Mouse (Mus musculus) myocyte (in vitro differentiated cells): Measurements from ENCODE around the gene Abcb8. TPM values are rescaled to one million over a fixed set of nuclear protein-coding genes. Genes with fewer than 3 reads are reported as not detected.
A peak's percentile ranks its signal among the peaks of the same experiment; 100 is the strongest.

ENCODE experiments used
- H3K27me3 ChIP-seq: one replicate; pipeline ENCODE4 v1.6.1; 2011; ENCODE audit not compliant: control insufficient read depth, insufficient read depth, insufficient read length
- H3K36me3 ChIP-seq: one replicate; pipeline ENCODE4 v1.6.1; 2011; ENCODE audit not compliant: control insufficient read depth, insufficient read depth
- H3K4me2 ChIP-seq: one replicate; pipeline ENCODE4 v1.6.1; 2011; ENCODE audit warnings: low read depth, control low read depth
- H3K4me3 ChIP-seq: one replicate; pipeline ENCODE4 v1.5.1; 2011; ENCODE audit warnings: mild to moderate bottlenecking, control low read depth, moderate library complexity
- H3K79me2 ChIP-seq: one replicate; pipeline ENCODE4 v1.6.1; 2011; ENCODE audit not compliant: control insufficient read depth, insufficient read depth
- H3ac ChIP-seq: one replicate; pipeline ENCODE4 v1.6.1; 2011; ENCODE audit not compliant: control insufficient read depth, insufficient read length
- CEBPB ChIP-seq: IDR thresholded peaks from 2 replicates; pipeline ENCODE4 v1.6.1; 2011; ENCODE audit warnings: mild to moderate bottlenecking, moderate library complexity; ENCODE audit not compliant: poor library complexity, insufficient read depth, severe bottlenecking
- E2F4 ChIP-seq: IDR thresholded peaks from one replicate; pipeline ENCODE4 v1.6.1; 2011; ENCODE audit warnings: mild to moderate bottlenecking, control low read depth, moderate library complexity; ENCODE audit not compliant: insufficient read depth
- MAX ChIP-seq: IDR thresholded peaks from one replicate; pipeline ENCODE4 v1.6.1; 2011; ENCODE audit warnings: low read depth, mild to moderate bottlenecking, control low read depth
- MYOD1 ChIP-seq, 3 experiments: IDR thresholded peaks; one replicate each; pipeline ENCODE4 v1.6.1; 2011; ENCODE audit warnings: control low read depth in 2 of 3, low read depth in 2 of 3, mild to moderate bottlenecking in 2 of 3, moderate library complexity in 1 of 3; ENCODE audit not compliant: insufficient read length in 2 of 3, control insufficient read depth in 1 of 3
- MYOG ChIP-seq, 3 experiments: IDR thresholded peaks; one replicate each; pipeline ENCODE4 v1.6.1; 2011; ENCODE audit warnings: control low read depth in 2 of 3, low read depth in 2 of 3, mild to moderate bottlenecking in 2 of 3; ENCODE audit not compliant: insufficient read length in 2 of 3, control insufficient read depth in 1 of 3, insufficient read depth in 1 of 3
- POLR2A ChIP-seq: IDR thresholded peaks from one replicate; pipeline ENCODE4 v1.6.1; 2011; ENCODE audit warnings: low read depth, mild to moderate bottlenecking, control low read depth, moderate library complexity; ENCODE audit not compliant: insufficient read length
- POLR2AphosphoS2 ChIP-seq: IDR thresholded peaks from one replicate; pipeline ENCODE4 v1.6.1; 2011; ENCODE audit warnings: low read depth, control low read depth; ENCODE audit not compliant: insufficient read length
- REST ChIP-seq: IDR thresholded peaks from one replicate; pipeline ENCODE4 v1.6.1; 2011; ENCODE audit warnings: mild to moderate bottlenecking, control low read depth, moderate library complexity; ENCODE audit not compliant: insufficient read depth, insufficient read length
- SRF ChIP-seq: IDR thresholded peaks from one replicate; pipeline ENCODE4 v1.6.1; 2011; ENCODE audit warnings: low read depth; ENCODE audit not compliant: control insufficient read depth, insufficient read length
- TCF12 ChIP-seq: IDR thresholded peaks from one replicate; pipeline ENCODE4 v1.6.1; 2011; ENCODE audit warnings: mild to moderate bottlenecking, control low read depth; ENCODE audit not compliant: poor library complexity, insufficient read depth, severe bottlenecking
- TCF3 ChIP-seq: IDR thresholded peaks from one replicate; pipeline ENCODE4 v1.6.1; 2011; ENCODE audit warnings: low read depth, control low read depth; ENCODE audit not compliant: insufficient read length
- USF1 ChIP-seq: IDR thresholded peaks from one replicate; pipeline ENCODE4 v1.6.1; 2011; ENCODE audit warnings: low read depth, mild to moderate bottlenecking, control low read depth, moderate library complexity
- polyA plus RNA-seq: library from polyadenylated mRNA; unstranded; fragments of >200 nt; fragmentation: generic; extraction: Trizol; gene quantifications from one replicate; pipeline ENCODE4 v1.2.1, GENCODE M21; 2012; ENCODE audit warnings: missing spikeins

Abcb8 gene
- polyA plus RNA-seq, 1 experiment = 37.7 TPM

- H3K4me3 ChIP-seq = peak overlapping the region; percentile 95
- TF ChIP-seq REST (no peak), MAX (no peak), E2F4 (no peak), TCF3 (no peak), CEBPB (no peak), SRF (no peak)
Observed at GRCm38 (mm10) chr5:24427285-24427633, 33.8 kb downstream of the Abcb8 start.

GRCm38 (mm10) chr5:24427981-24428402 lies 34.5 kb downstream of the Abcb8 start:
- H3K27me3 ChIP-seq = no peaks in the 10 kb centered on the region
- TF ChIP-seq POLR2A = no peak
- TF ChIP-seq REST = no peak
- peak in 1 of 3 experiments; percentile 61 for TF ChIP-seq MYOG (IDR thresholded peaks at IDR 0.05; ENCODE audit: control insufficient read depth in 1 of 3, insufficient read depth in 1 of 3, insufficient read length in 2 of 3, low read depth in 2 of 3)
- no peak for TF ChIP-seq CEBPB
- H3K4me3 ChIP-seq = no peak overlapping the region

More at GRCm38 (mm10) chr5:24427285-24427633, 33.8 kb downstream of the Abcb8 start:
- Histone ChIP-seq H3K36me3 (peaks cover 11% of the 10 kb centered on the region), H3K79me2 (peaks cover 27% of the 10 kb centered on the region), H3K4me2 (peak overlapping the region; percentile 94), H3ac (no peak overlapping the region), H3K27me3 (no peaks in the 10 kb centered on the region)

GRCm38 (mm10) chr5:24428596-24428995 lies 35.1 kb downstream of the Abcb8 start:
- TF ChIP-seq MYOD1 (IDR thresholded peaks at IDR 0.05; ENCODE audit: control insufficient read depth in 1 of 3, insufficient read length in 2 of 3, low read depth in 2 of 3) = no peak
- TF ChIP-seq USF1 = no peak
- TF ChIP-seq REST = no peak
- TF ChIP-seq TCF3 = no peak
- no peak for TF ChIP-seq POLR2AphosphoS2
- no peak for TF ChIP-seq CEBPB
- TF ChIP-seq MAX = no peak
- no peak for TF ChIP-seq SRF
- no peak for TF ChIP-seq E2F4
- no peak for TF ChIP-seq POLR2A
- no peak for TF ChIP-seq TCF12
- no peak for TF ChIP-seq MYOG (IDR thresholded peaks at IDR 0.05; ENCODE audit: control insufficient read depth in 1 of 3, insufficient read depth in 1 of 3, insufficient read length in 2 of 3, low read depth in 2 of 3)
- H3K27me3 ChIP-seq = no peaks in the 10 kb centered on the region
- peaks cover 18% of the 10 kb centered on the region for H3K79me2 ChIP-seq
- no peak overlapping the region for H3ac ChIP-seq
- H3K4me2 ChIP-seq = no peak overlapping the region
- H3K4me3 ChIP-seq = no peak overlapping the region
- peaks cover 20% of the 10 kb centered on the region for H3K36me3 ChIP-seq

More at GRCm38 (mm10) chr5:24427981-24428402, 34.5 kb downstream of the Abcb8 start:
- no peak overlapping the region for H3K4me2 ChIP-seq
- peaks cover 16% of the 10 kb centered on the region for H3K36me3 ChIP-seq
- peaks cover 21% of the 10 kb centered on the region for H3K79me2 ChIP-seq
- no peak overlapping the region for H3ac ChIP-seq

GRCm38 (mm10) chr5:24433993-24434392 lies 40.5 kb downstream of the Abcb8 start:
- H3K36me3 ChIP-seq = peaks cover 39% of the 10 kb centered on the region

GRCm38 (mm10) chr5:24441187-24441586 lies 47.7 kb downstream of the Abcb8 start:
- H3K36me3 ChIP-seq = peaks cover 35% of the 10 kb centered on the region
- no peaks in the 10 kb centered on the region for H3K27me3 ChIP-seq
- no peak overlapping the region for H3ac ChIP-seq
- no peak overlapping the region for H3K4me3 ChIP-seq
- H3K4me2 ChIP-seq = no peak overlapping the region
- peaks cover 14% of the 10 kb centered on the region for H3K79me2 ChIP-seq
- peak; percentile 12 for TF ChIP-seq POLR2A
- TF ChIP-seq TCF3 = no peak

More at GRCm38 (mm10) chr5:24433993-24434392, 40.5 kb downstream of the Abcb8 start:
- Histone ChIP-seq H3K4me2 (no peak overlapping the region), H3K27me3 (no peaks in the 10 kb centered on the region), H3K79me2 (no peaks in the 10 kb centered on the region), H3K4me3 (no peak overlapping the region), H3ac (no peak overlapping the region)
- TF ChIP-seq CEBPB (no peak), MYOG (IDR thresholded peaks at IDR 0.05; ENCODE audit: control insufficient read depth in 1 of 3, insufficient read depth in 1 of 3, insufficient read length in 2 of 3, low read depth in 2 of 3) (no peak), POLR2AphosphoS2 (no peak), POLR2A (no peak), TCF3 (no peak), TCF12 (no peak), MAX (no peak), MYOD1 (IDR thresholded peaks at IDR 0.05; ENCODE audit: control insufficient read depth in 1 of 3, insufficient read length in 2 of 3, low read depth in 2 of 3) (no peak), SRF (no peak)

GRCm38 (mm10) chr5:24442029-24442428 lies 48.6 kb downstream of the Abcb8 start:
- peaks cover 29% of the 10 kb centered on the region for H3K36me3 ChIP-seq
- no peak overlapping the region for H3K4me2 ChIP-seq
- peak; percentile 16 for TF ChIP-seq POLR2A
- TF ChIP-seq REST = no peak
- peak; percentile 80 for TF ChIP-seq POLR2AphosphoS2
- H3K79me2 ChIP-seq = peaks cover 14% of the 10 kb centered on the region
- H3K27me3 ChIP-seq = no peaks in the 10 kb centered on the region
- no peak overlapping the region for H3ac ChIP-seq
- H3K4me3 ChIP-seq = no peak overlapping the region
